ENCODE assay signal across 7 mouse cellular contexts in the genomic region with DNA sequence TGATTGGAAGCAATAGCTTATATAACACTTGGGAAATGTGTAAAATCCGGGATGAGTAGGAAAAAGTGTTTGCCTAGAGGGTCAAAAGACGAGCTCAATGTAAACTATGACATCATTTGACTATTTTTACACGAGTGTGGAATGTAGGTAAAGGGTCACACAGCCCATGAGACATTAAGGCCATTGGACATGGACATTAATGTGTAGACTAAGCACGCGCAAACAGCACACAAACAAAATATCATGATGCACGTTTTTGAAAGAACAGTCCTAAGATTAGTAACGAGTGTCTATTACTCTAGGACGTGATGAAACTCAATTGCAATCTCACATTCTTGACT. TPM values are rescaled to one million over a fixed set of nuclear protein-coding genes. Genes with fewer than 3 reads are reported as not detected.
DNase-seq lines count a peak whose midpoint lies in the region; ATAC-seq and TF ChIP-seq lines count a peak whose summit lies in the region.

No protein-coding gene starts in this region.

- H3K27ac ChIP-seq in lung, embryonic 15.5 days, result peak overlapping the region; percentile 98
- no peak overlapping the region for H3K27ac ChIP-seq in forebrain, embryonic 13.5 days
- H3K27ac ChIP-seq in limb, embryonic 12.5 days, result peak overlapping the region; percentile 95
- H3K27ac ChIP-seq in olfactory bulb, adult 2 months (ENCODE audit: insufficient read depth, low read depth, low read length), result peak overlapping the region; percentile 79

- peak overlapping the region; percentile 75 for H3K9ac ChIP-seq in lung, embryonic 15.5 days
- H3K9ac ChIP-seq in forebrain, embryonic 13.5 days, result peak overlapping the region; percentile 79
- 0 out of 2 replicates have a peak overlapping the region, but pooled peaks have one; percentile 81 for H3K9ac ChIP-seq in limb, embryonic 12.5 days (replicated peaks)

- no peaks in the 10 kb centered on the region for H3K36me3 ChIP-seq in lung, embryonic 15.5 days
- no peaks in the 10 kb centered on the region for H3K36me3 ChIP-seq in forebrain, embryonic 13.5 days (ENCODE audit: poor library complexity, severe bottlenecking)
- H3K36me3 ChIP-seq in limb, embryonic 12.5 days, result no peaks in the 10 kb centered on the region

- TF ChIP-seq POLR2A in olfactory bulb, adult 2 months (IDR thresholded peaks at IDR 0.05; ENCODE audit: insufficient read depth, low read depth, low read length), result no peak

- WGBS in lung, embryonic 15.5 days, result 9% methylated on average over 8 of the region's 8 CpGs
- WGBS in forebrain, embryonic 13.5 days, result 35% methylated on average over 8 of the region's 8 CpGs
- 38% methylated on average over 8 of the region's 8 CpGs for WGBS in limb, embryonic 12.5 days
- WGBS in olfactory bulb, adult 2 months, result 24% methylated on average over 8 of the region's 8 CpGs

- H3K27me3 ChIP-seq in lung, embryonic 15.5 days, result no peaks in the 10 kb centered on the region
- no peaks in the 10 kb centered on the region for H3K27me3 ChIP-seq in forebrain, embryonic 13.5 days
- no peaks in the 10 kb centered on the region for H3K27me3 ChIP-seq in limb, embryonic 12.5 days

- peak overlapping the region; percentile 74 for H3K4me3 ChIP-seq in lung, embryonic 15.5 days
- H3K4me3 ChIP-seq in forebrain, embryonic 13.5 days, result peak overlapping the region; percentile 63
- H3K4me3 ChIP-seq in limb, embryonic 12.5 days (replicated peaks), result peak overlapping the region; percentile 59
- H3K4me3 ChIP-seq in olfactory bulb, adult 2 months (ENCODE audit: insufficient read depth, low read depth, low read length), result peak overlapping the region; percentile 71

- TF ChIP-seq CTCF in olfactory bulb, adult 2 months (IDR thresholded peaks at IDR 0.05; ENCODE audit: insufficient read depth, low read depth, low read length), result no peak

- H3K9me3 ChIP-seq in lung, embryonic 15.5 days, result no peaks in the 10 kb centered on the region
- no peaks in the 10 kb centered on the region for H3K9me3 ChIP-seq in forebrain, embryonic 13.5 days (replicated peaks)
- H3K9me3 ChIP-seq in limb, embryonic 12.5 days, result 0 out of 2 replicates have a peak, but pooled peaks cover 4% of the 10 kb centered on the region

- peaks cover 19% of the 10 kb centered on the region for H3K4me1 ChIP-seq in lung, embryonic 15.5 days
- H3K4me1 ChIP-seq in forebrain, embryonic 13.5 days, result peaks cover 11% of the 10 kb centered on the region; the same call in 1 of the 2 replicates
- peaks cover 11% of the 10 kb centered on the region for H3K4me1 ChIP-seq in limb, embryonic 12.5 days (replicated peaks)
- 0 out of 2 replicates have a peak, but pooled peaks cover 3% of the 10 kb centered on the region for H3K4me1 ChIP-seq in olfactory bulb, adult 2 months (ENCODE audit: control insufficient read depth, insufficient read depth, low read length)

- no peak for DNase-seq in lung, adult 18-20 months
- no peak for DNase-seq in B cell, adult 2 months
- DNase-seq in c-Kit-positive CD71-positive TER-119-positive erythroid progenitor cells, embryonic 14.5 days (ENCODE audit: low spot score), result no peak

- no peak for ATAC-seq in lung, embryonic 15.5 days (ENCODE audit: borderline replicate concordance, extremely low read depth, low FRiP score, low TSS enrichment)
- ATAC-seq in forebrain, embryonic 13.5 days, result no peak
- ATAC-seq in limb, embryonic 12.5 days (ENCODE audit: insufficient number of reproducible peaks, insufficient read depth, low FRiP score, low TSS enrichment, low read depth), result no peak

- H3K4me2 ChIP-seq in lung, embryonic 15.5 days, result peak overlapping the region; percentile 75
- H3K4me2 ChIP-seq in forebrain, embryonic 13.5 days, result peak overlapping the region; percentile 62
- peak overlapping the region; percentile 61 for H3K4me2 ChIP-seq in limb, embryonic 12.5 days

RNA-seq across cellular contexts. Expression of a gene that starts 0.4 kb away (rescaled TPM):
- polyA plus RNA-seq in lung, embryonic 15.5 days (2015; fragmentation: Nextera tagmentation; extraction: Ambion mirVana), result 36.2 and 41.2 TPM in 2 replicates
- polyA plus RNA-seq in forebrain, embryonic 13.5 days (2015; fragmentation: Nextera tagmentation; extraction: Ambion mirVana), result 9.9 and 11.1 TPM in 2 replicates
- 17.8 and 21.9 TPM in 2 replicates for polyA plus RNA-seq in limb, embryonic 12.5 days (2016; fragmentation: Nextera tagmentation; extraction: Ambion mirVana)
- polyA plus RNA-seq in olfactory bulb, adult 2 months (2012; ENCODE audit: insufficient read depth, insufficient read length, low replicate concordance, missing spikeins), result not detected in 2 replicates

RNA-seq across cellular contexts. Expression of a gene that starts 2.6 kb away (rescaled TPM):
- not detected in 2 replicates for polyA plus RNA-seq in lung, embryonic 15.5 days (2015; fragmentation: Nextera tagmentation; extraction: Ambion mirVana)
- polyA plus RNA-seq in forebrain, embryonic 13.5 days (2015; fragmentation: Nextera tagmentation; extraction: Ambion mirVana), result 0.05 TPM in 1 of 2 replicates, not detected in the other
- not detected in 2 replicates for polyA plus RNA-seq in limb, embryonic 12.5 days (2016; fragmentation: Nextera tagmentation; extraction: Ambion mirVana)
- polyA plus RNA-seq in olfactory bulb, adult 2 months (2012; ENCODE audit: insufficient read depth, insufficient read length, low replicate concordance, missing spikeins), result not detected in 2 replicates

RNA-seq across cellular contexts. Expression of a gene that starts 22.1 kb away (rescaled TPM):
- polyA plus RNA-seq in lung, embryonic 15.5 days (2015; fragmentation: Nextera tagmentation; extraction: Ambion mirVana), result 85.5 and 92.8 TPM in 2 replicates
- 54.0 and 56.5 TPM in 2 replicates for polyA plus RNA-seq in forebrain, embryonic 13.5 days (2015; fragmentation: Nextera tagmentation; extraction: Ambion mirVana)
- polyA plus RNA-seq in limb, embryonic 12.5 days (2016; fragmentation: Nextera tagmentation; extraction: Ambion mirVana), result 38.1 and 43.9 TPM in 2 replicates
- polyA plus RNA-seq in olfactory bulb, adult 2 months (2012; ENCODE audit: insufficient read depth, insufficient read length, low replicate concordance, missing spikeins), result not detected in 2 replicates

RNA-seq across cellular contexts. Expression of a gene that starts 36.8 kb away (rescaled TPM):
- 14.2 and 16.2 TPM in 2 replicates for polyA plus RNA-seq in lung, embryonic 15.5 days (2015; fragmentation: Nextera tagmentation; extraction: Ambion mirVana)
- polyA plus RNA-seq in forebrain, embryonic 13.5 days (2015; fragmentation: Nextera tagmentation; extraction: Ambion mirVana), result 8.6 and 9.4 TPM in 2 replicates
- polyA plus RNA-seq in limb, embryonic 12.5 days (2016; fragmentation: Nextera tagmentation; extraction: Ambion mirVana), result 21.7 and 21.9 TPM in 2 replicates
- not detected in 2 replicates for polyA plus RNA-seq in olfactory bulb, adult 2 months (2012; ENCODE audit: insufficient read depth, insufficient read length, low replicate concordance, missing spikeins)

RNA-seq across cellular contexts. Expression of a gene that starts 51.0 kb away (rescaled TPM):
- polyA plus RNA-seq in lung, embryonic 15.5 days (2015; fragmentation: Nextera tagmentation; extraction: Ambion mirVana), result 0.44 and 0.50 TPM in 2 replicates
- polyA plus RNA-seq in forebrain, embryonic 13.5 days (2015; fragmentation: Nextera tagmentation; extraction: Ambion mirVana), result 0.09 and 0.10 TPM in 2 replicates
- 0.14 and 0.39 TPM in 2 replicates for polyA plus RNA-seq in limb, embryonic 12.5 days (2016; fragmentation: Nextera tagmentation; extraction: Ambion mirVana)
- polyA plus RNA-seq in olfactory bulb, adult 2 months (2012; ENCODE audit: insufficient read depth, insufficient read length, low replicate concordance, missing spikeins), result not detected in 2 replicates

Comparison
In these comparisons a context has a peak if more than half of its experiments do, and no peak if none do; other contexts are left out.
1. RNA of a gene that starts 0.4 kb away (polyA plus RNA-seq): 36.2 to 41.2 TPM in lung, embryonic 15.5 days, 17.8 to 21.9 TPM in limb, embryonic 12.5 days and 9.9 to 11.1 TPM in forebrain, embryonic 13.5 days; not detected in olfactory bulb, adult 2 months; every median in the first group is over 10 times any median in the second.
2. RNA of a gene that starts 22.1 kb away (polyA plus RNA-seq): 85.5 to 92.8 TPM in lung, embryonic 15.5 days, 54.0 to 56.5 TPM in forebrain, embryonic 13.5 days and 38.1 to 43.9 TPM in limb, embryonic 12.5 days; not detected in olfactory bulb, adult 2 months; every median in the first group is over 10 times any median in the second.
3. Peak in every context shown above with its lines, with median percentiles within 50 percentile points of each other: H3K4me2 ChIP-seq, H3K4me3 ChIP-seq and H3K9ac ChIP-seq.